Mouse (Mus musculus): Measurements from ENCODE around the gene Hspb8.

DNA sequence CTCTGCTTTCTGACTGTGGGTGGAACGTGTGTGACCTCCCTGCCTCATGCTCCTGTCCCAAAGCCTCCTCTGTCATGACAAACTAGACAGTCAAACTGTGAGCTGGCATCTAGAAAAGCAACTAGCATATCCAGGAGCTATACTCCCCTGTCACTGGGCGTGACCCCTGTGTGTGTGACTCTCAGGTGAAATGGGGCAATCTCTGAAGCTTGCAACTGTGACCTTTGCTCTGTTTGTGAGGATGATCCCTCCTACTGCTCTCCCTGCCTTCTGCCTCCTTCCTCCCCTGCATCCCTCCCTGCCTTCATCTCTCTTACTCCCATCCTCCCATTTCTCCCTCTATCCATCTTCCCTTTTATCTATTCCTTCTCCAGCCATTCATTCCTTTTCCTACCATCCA, 18.6 kb downstream of the Hspb8 start:
- TF ChIP-seq EP300 (IDR thresholded peaks at IDR 0.05; ENCODE audit: insufficient read depth, low read depth, low read length) = no peak
- no peak for TF ChIP-seq CTCF (IDR thresholded peaks at IDR 0.05; ENCODE audit: low read depth, low read length)
- no peak for TF ChIP-seq POLR2A (IDR thresholded peaks at IDR 0.05; ENCODE audit: insufficient read depth, low read length)
